Mouse (Mus musculus): ENCODE data around the gene Olfr851. TPM values are rescaled to one million over a fixed set of nuclear protein-coding genes. Genes with fewer than 3 reads are reported as not detected.

Olfr851 gene
- total RNA-seq (2014; rRNA removed) (not detected in 2 replicates), polyA plus RNA-seq (2015; fragmentation: Nextera tagmentation; extraction: Ambion mirVana) (not detected in 2 replicates)

DNA sequence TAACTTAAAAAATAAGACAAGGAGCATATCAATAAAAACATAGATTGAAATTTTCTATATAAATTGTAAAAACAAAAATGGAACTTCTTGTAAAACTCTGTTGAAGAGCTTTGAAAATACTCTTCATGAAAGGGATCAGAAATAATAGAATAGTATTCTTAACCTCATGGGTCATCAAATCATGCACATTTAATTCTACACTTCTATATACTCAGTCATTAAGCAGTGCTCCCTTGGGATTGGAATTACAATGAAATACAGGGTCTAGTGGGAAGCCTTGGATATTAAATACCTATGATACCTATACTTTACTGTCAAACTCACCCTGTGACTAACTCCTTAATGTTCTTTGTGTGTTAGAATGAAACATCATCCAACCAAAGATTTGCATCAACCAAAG, at the start of gene Olfr851:
Gene Olfr851 (plus strand): TSS at position 301 of the 400 bp plus-strand sequence.
- ATAC-seq (no peak), DNase-seq (no peak)
- no peaks in the 10 kb centered on the region for H3K36me3 ChIP-seq (ENCODE audit: insufficient read depth)
- no peaks in the 10 kb centered on the region for H3K27me3 ChIP-seq (ENCODE audit: insufficient read depth, low read length)
- H3K9ac ChIP-seq, result no peak within 1 kb of the TSS
- H3K4me2 ChIP-seq (ENCODE audit: low read depth), result no peak within 1 kb of the TSS
- H3K9me3 ChIP-seq (ENCODE audit: low read length), result no peaks in the 10 kb centered on the region
- no peak within 1 kb of the TSS for H3K4me3 ChIP-seq (ENCODE audit: low read depth, low read length)
- no peak for TF ChIP-seq CTCF (IDR thresholded peaks at IDR 0.05; ENCODE audit: low read depth)
- H3K27ac ChIP-seq (ENCODE audit: low read depth, low read length), result no peak within 1 kb of the TSS
- no peaks in the 10 kb centered on the region for H3K4me1 ChIP-seq (ENCODE audit: insufficient read depth)

DNA sequence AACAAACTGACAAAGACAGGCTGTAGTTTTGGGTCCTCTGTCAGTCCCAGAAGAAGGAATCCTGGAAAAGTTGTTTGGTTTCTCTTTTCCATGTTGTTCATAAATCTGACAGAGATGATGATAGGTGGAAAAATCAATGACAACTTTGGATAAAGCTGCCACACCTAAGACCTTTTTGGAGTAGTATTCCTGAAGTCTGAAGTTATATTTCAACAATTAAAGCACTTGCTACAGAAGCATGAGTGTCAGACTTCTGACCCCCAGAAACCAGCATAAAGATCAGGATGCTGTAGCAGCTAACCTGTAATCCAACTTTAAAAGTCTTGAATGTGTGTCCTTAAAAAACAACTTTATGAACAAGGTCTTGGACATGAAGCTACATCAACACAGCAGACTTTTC, 14.9 kb upstream of the Olfr851 start, which contains the start of gene Olfr850:
Gene Olfr850 (minus strand): TSS at position 101 of the 400 bp plus-strand sequence.
- DNase-seq (no peak), ATAC-seq (no peak)
- Histone ChIP-seq H3K4me3 (ENCODE audit: low read depth, low read length) (no peak within 1 kb of the TSS), H3K9ac (no peak within 1 kb of the TSS), H3K4me2 (ENCODE audit: low read depth) (no peak within 1 kb of the TSS), H3K27ac (ENCODE audit: low read depth, low read length) (no peak within 1 kb of the TSS), H3K36me3 (ENCODE audit: insufficient read depth) (no peaks in the 10 kb centered on the region), H3K9me3 (ENCODE audit: low read length) (peaks cover 7% of the 10 kb centered on the region; the same call in 1 of the 2 replicates), H3K27me3 (ENCODE audit: insufficient read depth, low read length) (no peaks in the 10 kb centered on the region), H3K4me1 (ENCODE audit: insufficient read depth) (no peaks in the 10 kb centered on the region)
- no peak for TF ChIP-seq CTCF (IDR thresholded peaks at IDR 0.05; ENCODE audit: low read depth)

- ATAC-seq, result no peak
Observed at GRCm38 (mm10) chr9:19540976-19541375, 47.9 kb downstream of the Olfr851 start, which contains the start of gene Olfr853. Olfr853 (minus strand) TSS chr9:19541076.

More at GRCm38 (mm10) chr9:19540976-19541375, 47.9 kb downstream of the Olfr851 start, which contains the start of gene Olfr853:
- WGBS, result 76% methylated on average over 1 of the region's 1 CpGs
- Histone ChIP-seq H3K36me3 (ENCODE audit: insufficient read depth) (no peaks in the 10 kb centered on the region), H3K27me3 (ENCODE audit: insufficient read depth, low read length) (no peaks in the 10 kb centered on the region), H3K4me1 (ENCODE audit: insufficient read depth) (no peaks in the 10 kb centered on the region), H3K4me3 (ENCODE audit: low read depth, low read length) (no peak within 1 kb of the TSS), H3K9ac (no peak within 1 kb of the TSS), H3K4me2 (ENCODE audit: low read depth) (no peak within 1 kb of the TSS), H3K9me3 (ENCODE audit: low read length) (no peaks in the 10 kb centered on the region), H3K27ac (ENCODE audit: low read depth, low read length) (no peak within 1 kb of the TSS)
- no peak for DNase-seq
- TF ChIP-seq CTCF (IDR thresholded peaks at IDR 0.05; ENCODE audit: low read depth), result no peak

Other genes starting within 250 kb of the Olfr851 start
- gene Olfr843, start 241.3 kb upstream of the Olfr851 start, total RNA-seq (2014; rRNA removed), result not detected in 2 replicates
- gene Olfr843, start 241.3 kb upstream of the Olfr851 start, polyA plus RNA-seq (2015; fragmentation: Nextera tagmentation; extraction: Ambion mirVana), result not detected in 2 replicates
- gene Olfr844, start 176.9 kb upstream of the Olfr851 start, total RNA-seq (2014; rRNA removed), result not detected in 2 replicates
- gene Olfr844, start 176.9 kb upstream of the Olfr851 start, polyA plus RNA-seq (2015; fragmentation: Nextera tagmentation; extraction: Ambion mirVana), result not detected in 2 replicates
- not detected in 2 replicates for gene Olfr845, start 156.8 kb upstream of the Olfr851 start, total RNA-seq (2014; rRNA removed)
- gene Olfr845, start 156.8 kb upstream of the Olfr851 start, polyA plus RNA-seq (2015; fragmentation: Nextera tagmentation; extraction: Ambion mirVana), result not detected in 2 replicates
- not detected in 2 replicates for gene Olfr846, start 129.3 kb upstream of the Olfr851 start, total RNA-seq (2014; rRNA removed)
- not detected in 2 replicates for gene Olfr846, start 129.3 kb upstream of the Olfr851 start, polyA plus RNA-seq (2015; fragmentation: Nextera tagmentation; extraction: Ambion mirVana)
- gene Olfr847, start 114.6 kb upstream of the Olfr851 start, total RNA-seq (2014; rRNA removed), result not detected in 2 replicates
- not detected in 2 replicates for gene Olfr847, start 114.6 kb upstream of the Olfr851 start, polyA plus RNA-seq (2015; fragmentation: Nextera tagmentation; extraction: Ambion mirVana)
- not detected in 2 replicates for gene Olfr849, start 53.0 kb upstream of the Olfr851 start, total RNA-seq (2014; rRNA removed)
- not detected in 2 replicates for gene Olfr849, start 53.0 kb upstream of the Olfr851 start, polyA plus RNA-seq (2015; fragmentation: Nextera tagmentation; extraction: Ambion mirVana)
- not detected in 2 replicates for gene Olfr850, start 15.0 kb upstream of the Olfr851 start, total RNA-seq (2014; rRNA removed)
- gene Olfr850, start 15.0 kb upstream of the Olfr851 start, polyA plus RNA-seq (2015; fragmentation: Nextera tagmentation; extraction: Ambion mirVana), result not detected in 2 replicates
- gene Olfr853, start 47.8 kb downstream of the Olfr851 start, total RNA-seq (2014; rRNA removed), result not detected in 2 replicates
- gene Olfr853, start 47.8 kb downstream of the Olfr851 start, polyA plus RNA-seq (2015; fragmentation: Nextera tagmentation; extraction: Ambion mirVana), result not detected in 2 replicates
- gene Olfr854, start 74.1 kb downstream of the Olfr851 start, total RNA-seq (2014; rRNA removed), result not detected in 2 replicates
- gene Olfr854, start 74.1 kb downstream of the Olfr851 start, polyA plus RNA-seq (2015; fragmentation: Nextera tagmentation; extraction: Ambion mirVana), result not detected in 2 replicates
- not detected in 2 replicates for gene Olfr855, start 89.3 kb downstream of the Olfr851 start, total RNA-seq (2014; rRNA removed)
- not detected in 2 replicates for gene Olfr855, start 89.3 kb downstream of the Olfr851 start, polyA plus RNA-seq (2015; fragmentation: Nextera tagmentation; extraction: Ambion mirVana)
- gene Zfp317, start 128.8 kb downstream of the Olfr851 start, total RNA-seq (2014; rRNA removed), result 43.3 and 49.5 TPM in 2 replicates
- 19.9 and 23.9 TPM in 2 replicates for gene Zfp317, start 128.8 kb downstream of the Olfr851 start, polyA plus RNA-seq (2015; fragmentation: Nextera tagmentation; extraction: Ambion mirVana)
- gene Olfr857, start 216.1 kb downstream of the Olfr851 start, total RNA-seq (2014; rRNA removed), result not detected in 2 replicates
- gene Olfr857, start 216.1 kb downstream of the Olfr851 start, polyA plus RNA-seq (2015; fragmentation: Nextera tagmentation; extraction: Ambion mirVana), result not detected in 2 replicates